Mouse (Mus musculus): ENCODE measurements around the gene Gm42906. TPM values are rescaled to one million over a fixed set of nuclear protein-coding genes. Genes with fewer than 3 reads are reported as not detected.

Gene Gm42906
- polyA plus RNA-seq, 1 experiment from 2014 or later, result not detected

DNA sequence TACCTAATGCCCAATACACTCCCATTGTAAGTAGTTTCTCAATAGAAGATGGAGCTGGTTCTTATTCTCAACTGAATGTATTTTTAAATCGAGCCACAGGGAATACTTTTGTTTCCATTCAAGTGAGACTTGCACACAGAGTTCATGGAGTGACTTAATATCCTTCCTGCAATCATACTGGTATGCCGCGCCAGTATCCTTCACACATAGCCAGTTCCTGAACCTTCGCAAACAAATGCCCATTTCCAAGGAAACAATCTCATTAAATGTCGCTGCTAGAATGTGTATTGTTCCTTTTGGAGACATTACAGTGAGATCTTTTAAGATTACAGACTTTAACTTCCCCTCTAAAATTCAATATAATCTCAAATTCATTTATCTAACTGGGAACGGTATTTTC is 239.3 kb downstream of the Gm42906 start:
- no peaks in the 10 kb centered on the region for H3K36me3 ChIP-seq (ENCODE audit: control insufficient read depth, insufficient read depth, low read length)
- DNase-seq (ENCODE audit: low spot score) (no peak), ATAC-seq (ENCODE audit: low FRiP score) (no peak)
- no peak overlapping the region for H3K27ac ChIP-seq (ENCODE audit: low read depth, low read length)
- no peak overlapping the region for H3K4me2 ChIP-seq (replicated peaks; ENCODE audit: low read depth, low read length)
- no peaks in the 10 kb centered on the region for H3K9me3 ChIP-seq (ENCODE audit: control insufficient read depth, low read length)
- H3K4me3 ChIP-seq (ENCODE audit: low read depth, low read length), result no peak overlapping the region
- 88% methylated on average over 6 of the region's 6 CpGs for WGBS
- no peak overlapping the region for H3K9ac ChIP-seq (ENCODE audit: low read depth, low read length)
- no peaks in the 10 kb centered on the region for H3K4me1 ChIP-seq (replicated peaks; ENCODE audit: control insufficient read depth, insufficient read depth, low read length)
- H3K27me3 ChIP-seq (ENCODE audit: control insufficient read depth, insufficient read depth, low read length), result no peaks in the 10 kb centered on the region

DNA sequence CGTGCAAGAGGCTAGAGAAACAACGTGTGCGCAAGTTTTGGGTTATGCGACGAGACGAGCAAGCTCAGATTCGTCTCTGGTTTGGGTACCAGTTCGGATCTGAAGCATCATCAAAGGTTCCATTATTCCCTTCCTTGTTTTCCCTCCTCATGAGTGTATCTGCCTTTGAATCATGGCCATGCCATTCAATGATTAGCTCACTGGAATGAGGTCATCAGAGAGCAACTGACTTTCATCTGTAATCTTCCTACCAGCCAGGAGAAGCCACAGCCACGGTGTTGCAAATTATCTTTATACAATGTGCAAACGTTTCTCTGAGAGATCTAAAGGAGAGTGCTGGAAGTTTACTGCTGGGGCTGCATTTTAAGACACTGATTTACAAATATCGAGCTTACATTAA is 240.6 kb downstream of the Gm42906 start:
- H3K4me3 ChIP-seq (ENCODE audit: low read depth, low read length), result no peak overlapping the region
- DNase-seq (ENCODE audit: low spot score) (no peak), ATAC-seq (ENCODE audit: low FRiP score) (no peak)
- H3K27ac ChIP-seq (ENCODE audit: low read depth, low read length), result no peak overlapping the region
- H3K9me3 ChIP-seq (ENCODE audit: control insufficient read depth, low read length), result no peaks in the 10 kb centered on the region
- no peaks in the 10 kb centered on the region for H3K4me1 ChIP-seq (replicated peaks; ENCODE audit: control insufficient read depth, insufficient read depth, low read length)
- no peaks in the 10 kb centered on the region for H3K36me3 ChIP-seq (ENCODE audit: control insufficient read depth, insufficient read depth, low read length)
- no peak overlapping the region for H3K4me2 ChIP-seq (replicated peaks; ENCODE audit: low read depth, low read length)
- H3K27me3 ChIP-seq (ENCODE audit: control insufficient read depth, insufficient read depth, low read length), result no peaks in the 10 kb centered on the region
- H3K9ac ChIP-seq (ENCODE audit: low read depth, low read length), result no peak overlapping the region
- WGBS, result 85% methylated on average over 11 of the region's 11 CpGs

DNA sequence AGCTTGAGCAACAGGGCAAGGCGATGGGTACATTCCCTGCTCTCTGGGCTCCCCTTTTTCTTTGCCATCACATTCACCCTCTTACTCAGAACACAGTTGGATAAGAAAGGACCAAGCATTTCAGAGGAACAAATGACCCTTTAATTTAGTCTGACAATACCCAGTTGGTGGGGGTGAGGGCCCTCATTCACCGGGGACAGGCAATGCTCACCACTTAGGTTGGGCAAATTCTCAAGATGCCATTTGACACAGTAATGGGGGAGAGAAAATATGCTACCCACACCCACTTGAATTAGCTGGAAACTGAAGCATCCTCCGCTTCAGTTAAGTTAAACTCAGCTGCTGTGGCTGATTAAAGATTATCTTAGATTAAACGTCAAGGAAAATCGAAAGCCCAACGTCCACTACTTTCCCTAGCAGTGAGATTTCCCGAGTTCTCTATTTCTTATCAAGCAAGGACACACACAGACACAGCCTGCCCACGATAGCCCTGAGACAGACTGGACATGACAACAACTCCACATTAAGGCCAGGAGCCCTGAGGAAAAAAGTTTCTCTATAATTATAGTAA is 242.6 kb downstream of the Gm42906 start:
- Histone ChIP-seq H3K27ac (ENCODE audit: low read depth, low read length) (no peak overlapping the region), H3K9me3 (ENCODE audit: control insufficient read depth, low read length) (no peaks in the 10 kb centered on the region), H3K4me3 (ENCODE audit: low read depth, low read length) (no peak overlapping the region), H3K9ac (ENCODE audit: low read depth, low read length) (no peak overlapping the region), H3K27me3 (ENCODE audit: control insufficient read depth, insufficient read depth, low read length) (no peaks in the 10 kb centered on the region), H3K4me1 (replicated peaks; ENCODE audit: control insufficient read depth, insufficient read depth, low read length) (no peaks in the 10 kb centered on the region), H3K4me2 (replicated peaks; ENCODE audit: low read depth, low read length) (no peak overlapping the region), H3K36me3 (ENCODE audit: control insufficient read depth, insufficient read depth, low read length) (no peaks in the 10 kb centered on the region)
- ATAC-seq (ENCODE audit: low FRiP score) (no peak), DNase-seq (ENCODE audit: low spot score) (no peak)
- 81% methylated on average over 8 of the region's 8 CpGs for WGBS

DNA sequence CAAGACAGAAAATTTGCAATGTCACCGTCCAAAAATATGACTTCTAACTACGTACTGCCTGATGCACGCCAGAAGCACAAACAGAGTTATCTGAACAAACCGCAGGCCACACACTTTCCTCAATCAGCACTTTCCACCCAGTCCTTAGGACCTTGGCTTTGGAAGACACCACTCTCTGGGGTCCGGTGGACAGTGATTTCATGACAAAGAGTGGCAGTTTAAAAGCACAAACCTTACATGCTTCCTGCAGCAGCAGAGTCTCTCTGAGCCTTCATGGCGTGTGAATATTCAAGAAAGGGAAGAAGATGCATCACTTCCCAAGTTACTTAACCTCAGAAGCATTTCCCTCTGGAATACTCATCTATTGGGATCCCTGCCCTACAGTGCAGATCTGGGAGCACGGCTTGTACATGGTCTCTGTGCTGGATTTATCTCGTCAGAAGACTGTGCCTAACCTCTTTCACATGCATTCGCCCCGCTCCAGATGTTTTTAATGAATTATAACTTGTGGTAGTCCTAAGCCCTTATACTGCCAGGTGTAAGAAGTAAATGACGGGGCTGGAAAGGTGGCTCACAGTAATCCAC is 244.2 kb downstream of the Gm42906 start:
- WGBS, result 88% methylated on average over 11 of the region's 11 CpGs
- no peak overlapping the region for H3K4me3 ChIP-seq (ENCODE audit: low read depth, low read length)

DNA sequence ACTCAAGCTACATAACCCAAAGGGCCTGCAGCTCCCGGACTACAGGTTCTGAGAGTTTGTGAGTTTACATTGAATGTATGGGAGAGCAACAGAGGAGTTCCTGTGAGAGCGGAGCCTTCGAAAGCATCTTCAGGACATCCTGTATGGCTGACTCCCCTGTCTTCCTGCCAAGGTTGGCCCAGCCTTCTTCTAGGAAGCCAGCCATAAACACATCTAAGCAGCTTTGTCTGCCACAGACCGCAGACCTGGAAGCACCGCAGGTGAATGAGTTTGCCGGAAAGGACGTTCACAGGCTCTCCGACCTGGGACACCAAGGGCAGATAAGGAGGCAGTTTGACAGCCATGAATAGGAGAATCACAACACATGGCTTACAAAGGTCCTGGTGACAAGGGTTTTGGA is 246.7 kb downstream of the Gm42906 start:
- H3K4me2 ChIP-seq (replicated peaks; ENCODE audit: low read depth, low read length), result no peak overlapping the region
- WGBS, result 93% methylated on average over 8 of the region's 8 CpGs
- no peak overlapping the region for H3K4me3 ChIP-seq (ENCODE audit: low read depth, low read length)
- H3K27me3 ChIP-seq (ENCODE audit: control insufficient read depth, insufficient read depth, low read length), result no peaks in the 10 kb centered on the region
- no peaks in the 10 kb centered on the region for H3K4me1 ChIP-seq (replicated peaks; ENCODE audit: control insufficient read depth, insufficient read depth, low read length)
- no peak overlapping the region for H3K9ac ChIP-seq (ENCODE audit: low read depth, low read length)
- no peaks in the 10 kb centered on the region for H3K9me3 ChIP-seq (ENCODE audit: control insufficient read depth, low read length)
- ATAC-seq (ENCODE audit: low FRiP score), result no peak
- H3K36me3 ChIP-seq (ENCODE audit: control insufficient read depth, insufficient read depth, low read length), result no peaks in the 10 kb centered on the region
- DNase-seq (ENCODE audit: low spot score), result no peak
- H3K27ac ChIP-seq (ENCODE audit: low read depth, low read length), result no peak overlapping the region

More for the DNA sequence above, 244.2 kb downstream of the Gm42906 start:
- H3K4me1 ChIP-seq (replicated peaks; ENCODE audit: control insufficient read depth, insufficient read depth, low read length), result no peaks in the 10 kb centered on the region
- no peaks in the 10 kb centered on the region for H3K27me3 ChIP-seq (ENCODE audit: control insufficient read depth, insufficient read depth, low read length)
- no peak overlapping the region for H3K9ac ChIP-seq (ENCODE audit: low read depth, low read length)
- DNase-seq (ENCODE audit: low spot score) (no peak), ATAC-seq (ENCODE audit: low FRiP score) (no peak)
- no peak overlapping the region for H3K27ac ChIP-seq (ENCODE audit: low read depth, low read length)
- no peak overlapping the region for H3K4me2 ChIP-seq (replicated peaks; ENCODE audit: low read depth, low read length)
- no peaks in the 10 kb centered on the region for H3K9me3 ChIP-seq (ENCODE audit: control insufficient read depth, low read length)
- H3K36me3 ChIP-seq (ENCODE audit: control insufficient read depth, insufficient read depth, low read length), result no peaks in the 10 kb centered on the region

DNA sequence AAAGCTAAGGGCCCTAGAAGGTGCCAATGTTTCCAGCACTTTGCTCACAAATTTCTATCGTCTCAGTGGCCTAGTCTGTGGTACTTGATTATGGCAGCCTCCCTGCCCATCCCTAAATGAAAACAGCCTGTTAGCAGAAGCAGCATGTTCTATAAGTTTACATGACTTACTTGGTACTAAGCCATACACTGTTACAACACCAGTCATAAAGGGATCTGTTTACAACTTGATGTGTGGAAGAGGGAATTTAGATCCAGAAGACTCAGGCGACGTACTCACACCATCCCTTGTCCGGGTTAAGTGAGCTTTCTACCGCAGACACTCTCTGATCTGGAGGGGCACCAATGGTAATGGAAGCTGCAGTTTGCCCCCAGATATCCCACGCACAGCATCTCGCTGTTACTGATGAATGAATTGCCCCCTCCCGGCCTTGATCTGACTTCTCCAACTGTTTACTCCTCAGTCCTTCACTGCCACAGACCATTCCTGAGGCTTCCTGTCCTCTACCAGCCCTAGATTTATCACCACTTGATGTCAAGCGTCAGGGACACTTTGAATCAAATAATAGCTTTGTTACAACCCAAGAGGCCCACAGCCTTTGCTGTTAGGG is 247.7 kb downstream of the Gm42906 start:
- Histone ChIP-seq H3K4me3 (ENCODE audit: low read depth, low read length) (no peak overlapping the region), H3K9me3 (ENCODE audit: control insufficient read depth, low read length) (no peaks in the 10 kb centered on the region), H3K4me1 (replicated peaks; ENCODE audit: control insufficient read depth, insufficient read depth, low read length) (no peaks in the 10 kb centered on the region), H3K9ac (ENCODE audit: low read depth, low read length) (no peak overlapping the region), H3K27me3 (ENCODE audit: control insufficient read depth, insufficient read depth, low read length) (no peaks in the 10 kb centered on the region), H3K27ac (ENCODE audit: low read depth, low read length) (no peak overlapping the region), H3K4me2 (replicated peaks; ENCODE audit: low read depth, low read length) (no peak overlapping the region), H3K36me3 (ENCODE audit: control insufficient read depth, insufficient read depth, low read length) (no peaks in the 10 kb centered on the region)
- no peak for DNase-seq (ENCODE audit: low spot score)
- no peak for ATAC-seq (ENCODE audit: low FRiP score)
- 92% methylated on average over 9 of the region's 9 CpGs for WGBS

DNA sequence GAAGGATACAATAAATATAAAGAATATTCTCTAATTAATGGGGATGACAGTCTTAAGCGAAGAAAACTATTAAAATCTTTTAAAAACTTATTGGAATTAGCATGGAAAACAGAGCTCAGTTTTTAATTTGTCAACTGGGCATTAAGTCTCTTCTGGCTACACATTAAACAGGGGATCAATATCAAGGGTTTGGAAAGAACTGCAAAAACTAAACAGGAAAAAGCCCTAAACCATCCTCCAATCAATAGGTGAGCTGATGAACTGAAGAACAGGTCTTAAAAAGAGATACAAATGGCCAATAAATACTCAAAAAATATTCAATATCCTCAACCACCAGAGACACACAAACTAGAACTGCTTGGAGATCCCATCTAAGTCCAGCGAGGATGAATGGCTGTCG is 250.8 kb downstream of the Gm42906 start:
- no peaks in the 10 kb centered on the region for H3K9me3 ChIP-seq (ENCODE audit: control insufficient read depth, low read length)
- 88% methylated on average over 3 of the region's 3 CpGs for WGBS
- no peaks in the 10 kb centered on the region for H3K36me3 ChIP-seq (ENCODE audit: control insufficient read depth, insufficient read depth, low read length)

DNA sequence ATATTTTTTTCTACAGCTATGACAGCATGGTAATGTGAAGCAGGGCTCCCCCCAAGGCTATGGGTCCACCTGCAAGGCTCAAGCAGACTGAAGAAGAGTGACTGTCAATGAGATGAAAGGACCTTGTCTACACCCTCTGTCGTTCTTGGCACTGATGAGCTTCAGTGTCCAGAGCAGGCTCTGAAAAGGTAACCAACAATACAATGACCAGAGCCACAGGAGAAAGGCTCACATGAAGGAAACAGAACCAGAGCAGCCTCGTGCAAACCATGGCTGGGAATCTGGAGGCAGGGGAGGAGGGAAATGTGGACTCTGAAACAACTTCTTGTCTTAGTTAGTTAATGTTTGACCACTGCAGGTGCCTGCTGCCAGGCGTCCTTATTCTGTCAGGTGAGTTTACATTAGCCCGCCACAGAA is 252.1 kb downstream of the Gm42906 start:
- H3K4me2 ChIP-seq (replicated peaks; ENCODE audit: low read depth, low read length), result no peak overlapping the region
- no peaks in the 10 kb centered on the region for H3K27me3 ChIP-seq (ENCODE audit: control insufficient read depth, insufficient read depth, low read length)
- H3K27ac ChIP-seq (ENCODE audit: low read depth, low read length), result no peak overlapping the region
- no peak overlapping the region for H3K9ac ChIP-seq (ENCODE audit: low read depth, low read length)
- ATAC-seq (ENCODE audit: low FRiP score) (no peak), DNase-seq (ENCODE audit: low spot score) (no peak)
- no peaks in the 10 kb centered on the region for H3K4me1 ChIP-seq (replicated peaks; ENCODE audit: control insufficient read depth, insufficient read depth, low read length)
- no peak overlapping the region for H3K4me3 ChIP-seq (ENCODE audit: low read depth, low read length)
- H3K36me3 ChIP-seq (ENCODE audit: control insufficient read depth, insufficient read depth, low read length), result no peaks in the 10 kb centered on the region
- 82% methylated on average over 4 of the region's 4 CpGs for WGBS
- no peaks in the 10 kb centered on the region for H3K9me3 ChIP-seq (ENCODE audit: control insufficient read depth, low read length)

More for the DNA sequence above, 250.8 kb downstream of the Gm42906 start:
- H3K9ac ChIP-seq (ENCODE audit: low read depth, low read length), result no peak overlapping the region
- H3K27me3 ChIP-seq (ENCODE audit: control insufficient read depth, insufficient read depth, low read length), result no peaks in the 10 kb centered on the region
- H3K4me3 ChIP-seq (ENCODE audit: low read depth, low read length), result no peak overlapping the region
- H3K4me1 ChIP-seq (replicated peaks; ENCODE audit: control insufficient read depth, insufficient read depth, low read length), result no peaks in the 10 kb centered on the region
- no peak for ATAC-seq (ENCODE audit: low FRiP score)
- no peak overlapping the region for H3K4me2 ChIP-seq (replicated peaks; ENCODE audit: low read depth, low read length)
- no peak for DNase-seq (ENCODE audit: low spot score)
- no peak overlapping the region for H3K27ac ChIP-seq (ENCODE audit: low read depth, low read length)

Data from hindbrain, embryonic 11.5 days (tissue).